Mouse (Mus musculus) hindbrain, embryonic 14.5 days (tissue): ENCODE measurements around the gene Fbln7. TPM values are rescaled to one million over a fixed set of nuclear protein-coding genes. Genes with fewer than 3 reads are reported as not detected.

Experiments
- ATAC-seq: fragments of 200-750 bp; cut with Nextera tagmentation; 2 replicates; pipeline ENCODE4 v1.8.0; 2017; ENCODE audit warnings: moderate number of reproducible peaks, mild to moderate bottlenecking, moderate TSS enrichment, moderate library complexity; ENCODE audit not compliant: low FRiP score
- DNase-seq: peaks from one replicate; pipeline ENCODE4 v3.0.0-alpha.2; 2015; ENCODE audit warnings: low spot score
- H3K27ac ChIP-seq: fragments of 300-500 bp; sonication (generic); 2 replicates; pipeline ENCODE4 v1.5.1; 2014; ENCODE audit warnings: mild to moderate bottlenecking, moderate library complexity
- H3K27me3 ChIP-seq: fragments of 300-500 bp; sonication (generic); 2 replicates; pipeline ENCODE4 v1.6.1; 2014; ENCODE audit warnings: mild to moderate bottlenecking, low read length, mixed read lengths; ENCODE audit not compliant: control insufficient read depth, insufficient read depth
- H3K36me3 ChIP-seq: fragments of 300-500 bp; sonication (generic); replicated peaks from 2 replicates; pipeline ENCODE4 v1.6.1; 2014; ENCODE audit not compliant: control insufficient read depth, insufficient read depth
- H3K4me1 ChIP-seq: fragments of 300-500 bp; sonication (generic); replicated peaks from 2 replicates; pipeline ENCODE4 v1.6.1; 2014; ENCODE audit warnings: antibody characterized with exemption, low read length, mixed read lengths; ENCODE audit not compliant: control insufficient read depth, insufficient read depth
- H3K4me2 ChIP-seq: fragments of 300-500 bp; sonication (generic); replicated peaks from 2 replicates; pipeline ENCODE4 v1.6.1; 2014; ENCODE audit warnings: mild to moderate bottlenecking, moderate library complexity
- H3K4me3 ChIP-seq: fragments of 300-500 bp; sonication (generic); replicated peaks from 2 replicates; pipeline ENCODE4 v1.5.1; 2014; ENCODE audit warnings: mild to moderate bottlenecking, low read length
- H3K9ac ChIP-seq: fragments of 300-500 bp; sonication (generic); 2 replicates; pipeline ENCODE4 v1.6.1; 2014
- H3K9me3 ChIP-seq: fragments of 300-500 bp; sonication (generic); 2 replicates; pipeline ENCODE4 v1.6.1; 2016; ENCODE audit warnings: low read length; ENCODE audit not compliant: control insufficient read depth
- WGBS: fragments of 180-500 bp; shearing (Covaris S2); extraction: QIAGEN DNeasy Blood & Tissue Kit; methylation state at CpG from one replicate; pipeline ENCODE4 v1.1.7; 2014; 5-methylcytosine and 5-hydroxymethylcytosine counted together
- polyA plus RNA-seq: library from polyadenylated mRNA; unstranded; fragments of >200 nt; fragmentation: Nextera tagmentation; extraction: Ambion mirVana; gene quantifications from 2 replicates; pipeline ENCODE4 v1.2.1, GENCODE M21; 2014

Gene Fbln7
- polyA plus RNA-seq = 2.6 and 2.8 TPM in 2 replicates

GRCm38 (mm10) chr2:128862636-128863035 lies at the start of gene Fbln7:
Gene Fbln7 (plus strand): TSS chr2:128862981.
- Histone ChIP-seq H3K4me1 (peaks cover 10% of the 10 kb centered on the region; the same call in 1 of the 2 replicates), H3K27ac (no peak within 1 kb of the TSS), H3K4me3 (peak within 1 kb of the TSS; percentile 45), H3K27me3 (peaks cover 13% of the 10 kb centered on the region; the same call in 1 of the 2 replicates), H3K36me3 (no peaks in the 10 kb centered on the region), H3K9me3 (no peaks in the 10 kb centered on the region), H3K9ac (peak within 1 kb of the TSS; percentile 55), H3K4me2 (peak within 1 kb of the TSS; percentile 97)
- DNase-seq (no peak), ATAC-seq (no peak)
- 94% methylated on average over 9 of the region's 9 CpGs for WGBS

GRCm38 (mm10) chr2:128816311-128816710 lies 46.5 kb upstream of the Fbln7 start:
- H3K27ac ChIP-seq = no peak overlapping the region
- H3K27me3 ChIP-seq = no peaks in the 10 kb centered on the region
- ATAC-seq = no peak
- no peaks in the 10 kb centered on the region for H3K36me3 ChIP-seq
- 75% methylated on average over 1 of the region's 1 CpGs for WGBS
- no peak overlapping the region for H3K4me2 ChIP-seq
- H3K9ac ChIP-seq = no peak overlapping the region
- no peak overlapping the region for H3K4me3 ChIP-seq
- H3K4me1 ChIP-seq = peaks cover 16% of the 10 kb centered on the region; the same call in 1 of the 2 replicates
- no peak for DNase-seq
- H3K9me3 ChIP-seq = no peaks in the 10 kb centered on the region

- Histone ChIP-seq H3K27ac (no peak overlapping the region), H3K9ac (no peak overlapping the region), H3K27me3 (no peaks in the 10 kb centered on the region), H3K36me3 (no peaks in the 10 kb centered on the region), H3K4me2 (peak overlapping the region; percentile 78), H3K4me3 (peak overlapping the region; percentile 81), H3K9me3 (no peaks in the 10 kb centered on the region), H3K4me1 (peaks cover 16% of the 10 kb centered on the region; the same call in 1 of the 2 replicates)
- ATAC-seq (no peak), DNase-seq (no peak)
- WGBS = 53% methylated on average over 6 of the region's 6 CpGs
These were observed 45.9 kb upstream of the Fbln7 start for GRCm38 (mm10) chr2:128816916-128817315.

- Histone ChIP-seq H3K4me3 (peak overlapping the region; percentile 81), H3K27ac (peak overlapping the region; percentile 73), H3K4me2 (peak overlapping the region; percentile 78), H3K9ac (peak overlapping the region; percentile 36; the same call in 1 of the 2 replicates), H3K4me1 (peaks cover 16% of the 10 kb centered on the region; the same call in 1 of the 2 replicates), H3K9me3 (no peaks in the 10 kb centered on the region), H3K36me3 (no peaks in the 10 kb centered on the region), H3K27me3 (no peaks in the 10 kb centered on the region)
- 0% methylated on average over 7 of the region's 7 CpGs for WGBS
- ATAC-seq (no peak; the same call in 1 of the 2 replicates), DNase-seq (peak; percentile 88)
These were observed 45.4 kb upstream of the Fbln7 start for GRCm38 (mm10) chr2:128817387-128817785.

GRCm38 (mm10) chr2:128817786-128818681 lies 44.7 kb upstream of the Fbln7 start, which contains the start of gene Tmem87b:
Gene Tmem87b (plus strand): TSS chr2:128818118.
- Histone ChIP-seq H3K27ac (peak within 1 kb of the TSS; percentile 90), H3K27me3 (no peaks in the 10 kb centered on the region), H3K4me2 (peak within 1 kb of the TSS; percentile 78), H3K36me3 (no peaks in the 10 kb centered on the region), H3K4me3 (peak within 1 kb of the TSS; percentile 81), H3K9me3 (no peaks in the 10 kb centered on the region), H3K9ac (peak within 1 kb of the TSS; percentile 89), H3K4me1 (peaks cover 16% of the 10 kb centered on the region; the same call in 1 of the 2 replicates)
- DNase-seq = peak; percentile 97
- peak; percentile 95 for ATAC-seq
- WGBS = under 1% methylated on average over 52 of the region's 59 CpGs

- Histone ChIP-seq H3K9ac (peak overlapping the region; percentile 89), H3K9me3 (no peaks in the 10 kb centered on the region), H3K4me2 (peak overlapping the region; percentile 78), H3K36me3 (peaks cover 7% of the 10 kb centered on the region), H3K27ac (peak overlapping the region; percentile 90), H3K4me1 (peaks cover 16% of the 10 kb centered on the region; the same call in 1 of the 2 replicates), H3K4me3 (peak overlapping the region; percentile 81), H3K27me3 (no peaks in the 10 kb centered on the region)
- no peak for DNase-seq
- 17% methylated on average over 14 of the region's 14 CpGs for WGBS
- ATAC-seq = no peak
These were observed 43.7 kb upstream of the Fbln7 start for GRCm38 (mm10) chr2:128818956-128819643.

GRCm38 (mm10) chr2:128820631-128821030 lies 42.1 kb upstream of the Fbln7 start:
- Histone ChIP-seq H3K4me1 (peaks cover 16% of the 10 kb centered on the region; the same call in 1 of the 2 replicates), H3K9ac (no peak overlapping the region), H3K9me3 (no peaks in the 10 kb centered on the region), H3K4me2 (no peak overlapping the region), H3K27ac (no peak overlapping the region), H3K27me3 (no peaks in the 10 kb centered on the region), H3K4me3 (no peak overlapping the region), H3K36me3 (peaks cover 13% of the 10 kb centered on the region)
- ATAC-seq (no peak), DNase-seq (no peak)
- WGBS = 95% methylated on average over 2 of the region's 2 CpGs

- no peak overlapping the region for H3K4me3 ChIP-seq
- H3K4me1 ChIP-seq = peaks cover 16% of the 10 kb centered on the region; the same call in 1 of the 2 replicates
- H3K36me3 ChIP-seq = peaks cover 43% of the 10 kb centered on the region
- no peak overlapping the region for H3K4me2 ChIP-seq
- no peak for ATAC-seq
- no peak overlapping the region for H3K9ac ChIP-seq
- H3K27ac ChIP-seq = no peak overlapping the region
- no peak for DNase-seq
- H3K9me3 ChIP-seq = no peaks in the 10 kb centered on the region
- 91% methylated on average over 5 of the region's 5 CpGs for WGBS
- H3K27me3 ChIP-seq = no peaks in the 10 kb centered on the region
These were observed 38.9 kb upstream of the Fbln7 start for GRCm38 (mm10) chr2:128823893-128824292.

GRCm38 (mm10) chr2:128827787-128828186 lies 35.0 kb upstream of the Fbln7 start:
- ATAC-seq (no peak), DNase-seq (no peak)
- no peaks in the 10 kb centered on the region for H3K4me1 ChIP-seq
- H3K9ac ChIP-seq = no peak overlapping the region
- H3K9me3 ChIP-seq = no peaks in the 10 kb centered on the region
- H3K4me2 ChIP-seq = no peak overlapping the region
- no peaks in the 10 kb centered on the region for H3K27me3 ChIP-seq
- 100% methylated on average over 1 of the region's 1 CpGs for WGBS
- H3K27ac ChIP-seq = no peak overlapping the region
- no peak overlapping the region for H3K4me3 ChIP-seq
- peaks cover 81% of the 10 kb centered on the region for H3K36me3 ChIP-seq
